Comparison of ENCODE assay signal across 8 mouse cellular contexts in genomic region chr5:140872532-140873038, GRCm38 (mm10). TPM values are rescaled to one million over a fixed set of nuclear protein-coding genes. Genes with fewer than 3 reads are reported as not detected.
DNase-seq lines count a peak whose midpoint lies in the region; ATAC-seq and TF ChIP-seq lines count a peak whose summit lies in the region.

No protein-coding gene starts in this region.

- H3K36me3 ChIP-seq in kidney, postnatal 0 days (ENCODE audit: insufficient read depth, low read length): no peaks in the 10 kb centered on the region
- no peaks in the 10 kb centered on the region for H3K36me3 ChIP-seq in embryonic facial prominence, embryonic 14.5 days (ENCODE audit: control insufficient read depth, insufficient read depth, low read length)
- no peaks in the 10 kb centered on the region for H3K36me3 ChIP-seq in lung, embryonic 15.5 days

- no peak overlapping the region for H3K4me3 ChIP-seq in kidney, postnatal 0 days (replicated peaks; ENCODE audit: low read depth, low read length)
- 0 out of 2 replicates have a peak overlapping the region, but pooled peaks have one; percentile 3 for H3K4me3 ChIP-seq in embryonic facial prominence, embryonic 14.5 days (ENCODE audit: low read depth, low read length)
- H3K4me3 ChIP-seq in lung, embryonic 15.5 days: no peak overlapping the region

- no peaks in the 10 kb centered on the region for H3K27me3 ChIP-seq in kidney, postnatal 0 days (ENCODE audit: insufficient read depth, low read length)
- no peaks in the 10 kb centered on the region for H3K27me3 ChIP-seq in embryonic facial prominence, embryonic 14.5 days (replicated peaks; ENCODE audit: control insufficient read depth, insufficient read depth, low read length)
- H3K27me3 ChIP-seq in lung, embryonic 15.5 days: no peaks in the 10 kb centered on the region

- H3K9me3 ChIP-seq in kidney, postnatal 0 days (replicated peaks; ENCODE audit: low read length): no peaks in the 10 kb centered on the region
- no peaks in the 10 kb centered on the region for H3K9me3 ChIP-seq in embryonic facial prominence, embryonic 14.5 days (ENCODE audit: control insufficient read depth, low read length)
- no peaks in the 10 kb centered on the region for H3K9me3 ChIP-seq in lung, embryonic 15.5 days

- peak; percentile 16; the same call in 1 of the 2 replicates for ATAC-seq in kidney, postnatal 0 days (replicated peaks; ENCODE audit: low FRiP score, low read depth)
- peak; percentile 68 for ATAC-seq in embryonic facial prominence, embryonic 14.5 days (ENCODE audit: low read depth)
- ATAC-seq in lung, embryonic 15.5 days (ENCODE audit: borderline replicate concordance, extremely low read depth, low FRiP score, low TSS enrichment): peak; percentile 58; the same call in 1 of the 2 replicates

- no peak for TF ChIP-seq CTCF in kidney, postnatal 0 days (IDR thresholded peaks at IDR 0.05; ENCODE audit: low read depth)

- WGBS in kidney, postnatal 0 days: 25% methylated on average over 11 of the region's 11 CpGs
- 14% methylated on average over 11 of the region's 11 CpGs for WGBS in embryonic facial prominence, embryonic 14.5 days
- WGBS in lung, embryonic 15.5 days: 6% methylated on average over 11 of the region's 11 CpGs

- no peak for DNase-seq in kidney, postnatal 0 days (ENCODE audit: low spot score)
- DNase-seq in kidney, postnatal 36 days: no peak
- DNase-seq in embryonic facial prominence, embryonic 14.5 days (ENCODE audit: low spot score): peak; percentile 49
- DNase-seq in testis, postnatal 14 days (ENCODE audit: low spot score): peak; percentile 49
- no peak for DNase-seq in layer of hippocampus, adult 8-10 months (ENCODE audit: low spot score in 2 of 2)
- DNase-seq in cerebellum, postnatal 25 days: no peak
- no peak for DNase-seq in frontal cortex, postnatal 36 days (ENCODE audit: low spot score in 2 of 2)

- peak overlapping the region; percentile 40 for H3K4me2 ChIP-seq in kidney, postnatal 0 days (ENCODE audit: low read length)
- peak overlapping the region; percentile 45 for H3K4me2 ChIP-seq in embryonic facial prominence, embryonic 14.5 days (ENCODE audit: low read depth, low read length)
- H3K4me2 ChIP-seq in lung, embryonic 15.5 days: peak overlapping the region; percentile 45

- H3K4me1 ChIP-seq in kidney, postnatal 0 days (replicated peaks; ENCODE audit: insufficient read depth, low read length): peaks cover 10% of the 10 kb centered on the region
- H3K4me1 ChIP-seq in embryonic facial prominence, embryonic 14.5 days (ENCODE audit: control insufficient read depth, insufficient read depth, low read length): peaks cover 18% of the 10 kb centered on the region
- H3K4me1 ChIP-seq in lung, embryonic 15.5 days: peaks cover 28% of the 10 kb centered on the region

- H3K9ac ChIP-seq in kidney, postnatal 0 days (ENCODE audit: low read depth, low read length): no peak overlapping the region
- peak overlapping the region; percentile 34; the same call in 1 of the 2 replicates for H3K9ac ChIP-seq in embryonic facial prominence, embryonic 14.5 days (ENCODE audit: low read depth, low read length)
- H3K9ac ChIP-seq in lung, embryonic 15.5 days: no peak overlapping the region

- H3K27ac ChIP-seq in kidney, postnatal 0 days: no peak overlapping the region
- H3K27ac ChIP-seq in embryonic facial prominence, embryonic 14.5 days (replicated peaks; ENCODE audit: low read depth, low read length): peak overlapping the region; percentile 39; the same call in 1 of the 2 replicates
- H3K27ac ChIP-seq in lung, embryonic 15.5 days: peak overlapping the region; percentile 43; the same call in 1 of the 2 replicates

RNA-seq across cellular contexts. Expression of gene Gna12, which starts 42.4 kb away (rescaled TPM):
- 28.1 and 48.8 TPM in 2 replicates for polyA plus RNA-seq in kidney, postnatal 0 days (2015; fragmentation: Nextera tagmentation; extraction: Ambion mirVana)
- polyA plus RNA-seq in embryonic facial prominence, embryonic 14.5 days (2014; fragmentation: Nextera tagmentation; extraction: Ambion mirVana): 23.4 and 28.9 TPM in 2 replicates
- 50.9 and 59.9 TPM in 2 replicates for polyA plus RNA-seq in lung, embryonic 15.5 days (2015; fragmentation: Nextera tagmentation; extraction: Ambion mirVana)
- 100 to 1,000 TPM in 1 of 4 experiments, 10 to 100 TPM in 3; 84.5 to 102 (median 90.0) TPM for total RNA-seq in layer of hippocampus, adult 8-10 months (2022)

Comparison
In these comparisons a context has a peak if more than half of its experiments do, and no peak if none do; other contexts are left out.
1. ATAC-seq: peak in every context shown above with its lines; median percentile 68 in embryonic facial prominence, embryonic 14.5 days; 58 in lung, embryonic 15.5 days; 16 in kidney, postnatal 0 days.
2. DNase-seq: peak in embryonic facial prominence, embryonic 14.5 days (single experiment) and testis, postnatal 14 days (single experiment); none in kidney, postnatal 0 days (single experiment), kidney, postnatal 36 days (0 of 2), layer of hippocampus, adult 8-10 months (0 of 2), cerebellum, postnatal 25 days (0 of 2) and frontal cortex, postnatal 36 days (0 of 2).
3. Peak in every context shown above with its lines, with median percentiles within 50 percentile points of each other: H3K4me2 ChIP-seq.